Mouse (Mus musculus) right cerebral cortex, adult 18-20 months (tissue): Measurements from ENCODE around the gene Rhox12.

ENCODE experiments used
- DNase-seq: peaks from one replicate; pipeline ENCODE4 v3.0.0; 2022; ENCODE audit warnings: mixed read lengths

Rhox12 gene

DNA sequence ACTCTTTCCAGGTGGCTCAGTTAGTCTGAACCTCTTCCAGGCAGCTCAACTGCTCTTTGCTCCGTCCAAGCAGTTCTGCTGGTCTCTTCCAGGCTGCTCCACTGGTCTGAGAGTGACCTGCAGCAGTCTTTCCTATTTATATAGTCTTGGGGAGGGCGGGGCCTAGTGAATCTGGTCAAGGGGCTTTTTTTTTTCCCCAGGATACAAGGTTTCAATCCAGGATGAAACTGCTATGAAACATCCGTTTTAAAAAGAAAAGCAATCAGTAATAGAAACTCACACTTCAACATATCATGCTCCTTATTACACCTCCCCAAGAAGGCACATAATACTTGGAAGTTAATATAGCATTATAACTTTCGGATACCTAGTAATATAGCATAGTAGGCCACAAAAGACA, at the start of gene Rhox12:
Gene Rhox12, minus strand, starts transcription at position 101 of the 400 bp plus-strand sequence.
- no peak for DNase-seq

DNA sequence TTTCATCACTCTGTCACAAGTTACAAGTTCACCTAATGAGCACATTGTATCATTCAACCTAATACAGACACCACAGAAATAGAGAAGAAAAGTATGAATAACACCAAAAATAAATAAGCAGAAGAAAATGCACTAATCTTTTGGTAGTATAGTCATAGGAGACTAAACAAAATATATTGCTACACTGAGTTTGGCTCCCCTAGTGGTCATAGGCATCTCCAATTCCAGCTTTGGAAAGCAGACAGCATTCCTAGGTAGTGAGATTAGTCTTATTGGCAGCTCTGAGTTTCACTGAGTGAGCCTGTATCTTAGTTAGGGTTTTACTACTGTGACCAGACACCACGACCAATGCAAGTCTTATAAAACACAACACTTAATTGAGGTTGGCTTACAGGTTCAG, 48.4 kb upstream of the Rhox12 start:
- DNase-seq = no peak

DNA sequence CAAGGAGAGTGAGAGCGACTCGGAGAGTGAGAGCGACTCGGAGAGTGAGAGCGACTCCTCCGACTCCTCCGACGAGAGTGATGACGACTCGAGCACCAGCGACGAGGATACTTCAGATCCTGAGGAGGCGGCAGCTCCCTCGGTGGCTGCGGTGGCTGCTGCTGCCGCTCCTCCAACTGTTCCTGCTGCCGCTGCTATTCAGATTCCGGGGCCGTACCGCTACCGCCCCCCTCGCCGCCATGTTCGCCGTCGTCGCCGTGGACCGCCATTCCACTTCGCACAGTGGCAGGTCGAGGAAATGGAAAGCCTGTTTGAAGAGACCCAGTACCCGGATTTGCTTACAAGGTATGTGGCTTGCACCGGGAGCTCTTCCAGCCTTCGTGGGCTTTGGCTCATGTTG, 10.8 kb upstream of the Rhox12 start:
- no peak for DNase-seq

DNA sequence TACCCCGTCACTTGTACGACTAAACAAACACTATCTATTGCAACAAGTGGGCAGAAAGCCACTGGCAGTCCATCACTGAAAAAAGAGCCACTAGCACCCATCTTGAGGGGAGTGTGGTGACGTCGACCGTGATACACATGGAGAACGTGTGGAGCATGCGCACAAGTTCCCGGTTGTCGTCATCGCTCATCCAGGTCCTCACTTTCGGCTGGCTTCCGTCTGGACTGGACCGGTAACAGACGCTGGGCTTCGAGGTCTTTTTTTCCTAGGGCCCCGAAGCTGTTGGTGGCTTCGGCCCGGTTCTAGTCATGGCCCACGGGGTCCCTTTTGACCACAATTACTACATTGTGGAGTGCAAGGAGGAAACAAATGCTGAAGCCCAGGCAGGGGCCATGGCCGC, 10.3 kb upstream of the Rhox12 start, which contains the start of gene Rhox13:
Gene Rhox13, plus strand, starts transcription at position 238 of the 400 bp plus-strand sequence.
- no peak for DNase-seq

GRCm38 (mm10) chrX:38085041-38085440, 25.7 kb downstream of the Rhox12 start, which contains the start of gene Rhox11:
Gene Rhox11 (minus strand): TSS chrX:38085141.
- DNase-seq = no peak

DNA sequence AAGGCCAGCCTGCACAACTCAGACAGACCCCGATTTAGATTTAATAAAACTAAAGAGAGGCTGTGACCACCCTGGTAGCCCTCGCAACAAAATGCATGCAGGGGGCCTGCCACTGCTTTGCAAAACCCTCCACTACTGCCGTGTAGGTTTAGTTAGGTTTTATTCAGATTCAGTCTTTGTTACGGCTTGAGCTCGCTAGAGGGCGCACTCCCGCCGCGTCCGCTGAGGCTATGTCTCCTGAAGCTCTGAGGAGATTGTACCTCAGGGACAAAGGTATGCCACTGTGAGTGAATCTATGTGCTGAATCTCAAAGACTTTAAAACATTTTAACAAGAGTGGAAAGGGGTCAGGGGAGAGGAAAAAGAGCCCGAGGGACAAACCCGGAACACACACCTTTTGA, 26.5 kb downstream of the Rhox12 start:
- peak; percentile 12 for DNase-seq

- DNase-seq = no peak
Measured at GRCm38 (mm10) chrX:38066175-38066574, 44.5 kb downstream of the Rhox12 start, which contains the start of gene Rhox10. Gene Rhox10 (plus strand): TSS chrX:38066475.

DNA sequence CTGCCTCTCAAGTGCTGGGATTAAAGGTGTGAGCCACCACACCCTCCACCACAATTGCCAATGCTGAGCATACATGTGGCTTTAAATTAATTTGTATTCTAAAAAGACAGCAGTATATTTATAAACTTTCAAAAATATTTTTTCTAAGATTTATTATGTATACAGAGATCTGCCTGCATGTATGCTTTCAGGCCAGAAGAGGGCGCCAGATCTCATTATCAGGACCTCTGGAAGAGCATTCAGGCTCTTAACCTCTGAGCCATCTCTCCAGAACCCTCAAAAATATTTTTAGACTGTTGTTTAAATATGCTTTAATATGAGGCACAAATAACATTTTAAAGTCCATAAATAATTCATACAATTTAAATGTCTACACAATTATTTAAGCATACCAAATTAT, 49.2 kb downstream of the Rhox12 start:
- no peak for DNase-seq
